Mouse (Mus musculus): ENCODE data around the gene Mtm1. TPM values are rescaled to one million over a fixed set of nuclear protein-coding genes. Genes with fewer than 3 reads are reported as not detected.

Gene Mtm1
- polyA plus RNA-seq, 1 experiment from 2014 or later, result 5.0 TPM

Other genes starting within 250 kb of the Mtm1 start
- 3.7 and 4.5 TPM in 2 replicates for gene Mamld1, start 160.5 kb upstream of the Mtm1 start, polyA plus RNA-seq (2015; fragmentation: Nextera tagmentation; extraction: Ambion mirVana)
- 10.8 and 10.9 TPM in 2 replicates for gene Mtmr1, start 154.0 kb downstream of the Mtm1 start, polyA plus RNA-seq (2015; fragmentation: Nextera tagmentation; extraction: Ambion mirVana)